Mouse (Mus musculus) left cerebral cortex, adult 2 months (tissue): ENCODE measurements around the gene Ppt2. TPM values are rescaled to one million over a fixed set of nuclear protein-coding genes. Genes with fewer than 3 reads are reported as not detected.

Experiments used
- DNase-seq, 2 experiments: peaks; one replicate each; pipeline ENCODE4 v3.0.0; 2021 to 2022; ENCODE audit warnings: low spot score in 2 of 2, mixed read lengths in 1 of 2; ENCODE audit errors: extremely low spot score in 1 of 2
- H3K27ac ChIP-seq: fragments of 200-600 bp; 2 replicates; pipeline ENCODE4 v1.8.1; 2022
- H3K4me3 ChIP-seq: fragments of 200-600 bp; 2 replicates; pipeline ENCODE4 v1.8.1; 2022
- CTCF ChIP-seq: fragments of 200-600 bp; IDR thresholded peaks from 2 replicates; pipeline ENCODE4 v1.8.1; 2022; ENCODE audit warnings: antibody characterized with exemption, mild to moderate bottlenecking, moderate library complexity
- intact Hi-C: fragments of 180-260 bp; cut with DNase I; formaldehyde crosslinking; loops from one replicate; pipeline ENCODE4 v1.15.1; 2025
- total RNA-seq, 2 experiments: library from RNA; stranded (reverse); gene quantifications; 2 replicates each; pipeline ENCODE4 v1.2.3; 2021

The Ppt2 gene
- total RNA-seq, 2 experiments from 2014 or later, result 47.3 to 48.6 TPM

GRCm38 (mm10) chr17:34618999-34619398, 9.3 kb downstream of the Ppt2 start:
- intact Hi-C loops, result loop anchor here (2.0 kb wide), 1 partner anchor 178 kb away; no protein-coding TSS in a partner anchor
- peak; percentile 62 to 63 for DNase-seq
- H3K27ac ChIP-seq, result peak overlapping the region; percentile 44; the same call in 1 of the 2 replicates
- no peak overlapping the region for H3K4me3 ChIP-seq
- peak; percentile 80 for TF ChIP-seq CTCF

- TF ChIP-seq CTCF, result no peak
- intact Hi-C loops, result no loop called here
- H3K4me3 ChIP-seq, result no peak within 1 kb of the TSS
- H3K27ac ChIP-seq, result peak within 1 kb of the TSS; percentile 51; the same call in 1 of the 2 replicates
- no peak for DNase-seq
Measured at GRCm38 (mm10) chr17:34615871-34616270, 12.4 kb downstream of the Ppt2 start, which contains the start of gene Egfl8. TSS of gene Egfl8 (minus strand) at chr17:34615971.

DNA sequence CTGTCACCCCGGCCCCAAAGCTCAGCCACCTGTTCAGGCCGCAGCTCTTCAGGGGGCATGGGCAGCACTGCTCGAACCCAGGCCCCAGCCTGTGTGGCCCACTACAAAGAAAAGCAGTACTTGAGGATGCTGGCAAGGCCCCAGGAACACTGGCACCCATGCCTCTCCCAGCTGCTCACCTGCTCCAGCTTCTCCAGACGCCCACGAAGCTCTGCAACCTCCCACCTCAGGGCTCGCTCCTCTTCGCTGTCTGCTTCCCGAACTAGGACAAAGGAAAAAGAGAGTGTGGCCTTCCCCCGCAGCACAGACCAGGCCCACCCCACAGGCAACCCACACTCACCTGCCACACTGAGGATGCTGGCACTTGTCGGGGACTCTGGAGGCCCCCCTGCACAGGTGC, 14.5 kb downstream of the Ppt2 start:
- no peak for DNase-seq
- intact Hi-C loops, result no loop called here
- TF ChIP-seq CTCF, result no peak
- Histone ChIP-seq H3K4me3 (no peak overlapping the region), H3K27ac (peak overlapping the region; percentile 55; the same call in 1 of the 2 replicates)

GRCm38 (mm10) chr17:34613054-34613645, 15.2 kb downstream of the Ppt2 start:
- intact Hi-C loops, result no loop called here
- Histone ChIP-seq H3K4me3 (no peak overlapping the region), H3K27ac (peak overlapping the region; percentile 55; the same call in 1 of the 2 replicates)
- no peak for TF ChIP-seq CTCF
- no peak for DNase-seq

DNA sequence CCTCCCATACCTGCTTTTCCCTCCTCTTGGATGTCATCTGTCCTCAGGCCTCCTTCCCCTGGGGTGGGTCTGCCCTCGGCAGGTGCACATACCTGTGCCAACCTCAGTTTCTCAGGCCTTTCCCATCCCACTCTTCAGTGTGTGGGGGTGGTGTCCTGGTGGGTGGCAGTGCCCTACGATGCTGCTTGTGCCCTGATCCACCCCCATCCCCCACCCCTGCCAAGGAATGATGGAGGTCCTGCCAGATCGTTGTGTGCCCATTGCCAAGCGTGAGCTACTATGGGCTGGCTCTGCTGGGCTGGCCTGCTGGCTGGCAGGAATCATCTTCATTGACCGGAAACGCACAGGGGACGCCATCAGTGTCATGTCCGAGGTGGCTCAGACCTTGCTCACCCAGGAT, 17.3 kb downstream of the Ppt2 start:
- intact Hi-C loops, result no loop called here
- TF ChIP-seq CTCF, result no peak
- H3K27ac ChIP-seq, result no peak overlapping the region

GRCm38 (mm10) chr17:34607997-34608396, 20.3 kb downstream of the Ppt2 start:
- intact Hi-C loops, result no loop called here
- Histone ChIP-seq H3K27ac (no peak overlapping the region), H3K4me3 (no peak overlapping the region)
- DNase-seq, result no peak
- no peak for TF ChIP-seq CTCF

More for the DNA sequence above, 17.3 kb downstream of the Ppt2 start:
- no peak for DNase-seq
- H3K4me3 ChIP-seq, result no peak overlapping the region

DNA sequence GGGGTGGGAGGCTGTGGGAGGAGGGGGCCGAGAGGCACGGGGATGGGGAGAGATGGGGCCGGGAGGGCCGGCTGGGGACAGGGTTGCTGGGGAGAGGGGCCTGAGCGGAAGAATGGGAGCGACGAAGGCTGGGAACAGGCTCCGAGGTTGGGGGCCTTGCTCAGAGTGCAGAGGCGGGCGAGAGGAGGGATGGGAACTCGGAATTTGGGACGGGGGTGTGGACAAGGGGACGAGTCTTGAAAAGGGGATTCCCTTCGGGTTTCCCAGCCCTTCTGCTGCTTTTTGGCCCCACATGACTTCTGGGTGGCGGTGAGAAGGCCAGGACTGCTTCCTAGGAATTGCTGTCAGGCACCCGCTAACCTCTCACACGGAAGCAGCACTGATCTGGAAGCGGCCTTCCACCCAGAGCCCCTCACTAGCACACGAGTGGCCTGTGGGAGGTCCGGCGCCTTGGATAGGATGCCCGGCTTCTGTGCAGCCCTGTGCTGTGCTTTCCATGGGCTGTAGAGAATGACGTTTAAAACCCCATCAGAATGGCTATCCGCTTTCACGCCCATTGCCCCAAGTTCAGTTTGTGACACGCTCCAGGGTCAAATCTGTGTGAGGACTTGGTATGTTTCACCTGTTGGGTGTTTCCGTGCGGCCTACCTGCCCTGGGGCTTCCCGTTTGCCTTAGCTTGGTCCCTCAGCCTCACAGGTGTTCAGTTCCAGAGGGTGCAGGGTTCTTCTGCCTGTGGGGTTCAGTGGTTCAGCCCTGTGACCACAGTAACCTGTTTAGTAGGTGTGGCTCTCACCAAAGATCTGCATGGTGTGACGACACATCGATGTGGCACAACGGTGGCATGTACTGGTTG, 21.9 kb downstream of the Ppt2 start:
- intact Hi-C loops, result no loop called here
- peak in 1 of 2 experiments; percentile 21 for DNase-seq
- peak overlapping the region; percentile 82 for H3K27ac ChIP-seq
- no peak for TF ChIP-seq CTCF
- H3K4me3 ChIP-seq, result peak overlapping the region; percentile 77

DNA sequence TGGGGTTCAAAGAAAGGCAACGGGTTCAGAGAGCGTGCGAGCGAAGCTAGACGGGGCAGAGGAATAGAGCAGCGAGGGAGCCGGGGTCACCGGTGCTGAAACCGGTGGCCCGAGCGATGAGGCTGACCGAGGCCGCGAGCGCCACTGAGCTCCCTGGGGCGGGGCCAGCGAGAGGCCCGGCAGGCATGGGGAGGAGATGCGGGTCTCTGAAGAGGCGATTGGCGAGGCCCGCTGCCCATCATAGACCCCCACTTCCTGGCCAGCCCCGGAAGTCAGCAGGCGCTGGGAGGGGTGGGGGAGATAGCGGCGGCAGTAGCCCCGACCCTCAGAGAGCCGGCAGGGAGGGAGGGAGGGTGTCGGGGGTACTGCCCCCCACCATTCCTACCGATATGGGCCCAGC, 22.7 kb downstream of the Ppt2 start:
- intact Hi-C loops, result no loop called here
- H3K27ac ChIP-seq, result peak overlapping the region; percentile 82
- peak; percentile 98 for DNase-seq
- peak overlapping the region; percentile 77 for H3K4me3 ChIP-seq
- TF ChIP-seq CTCF, result no peak

DNA sequence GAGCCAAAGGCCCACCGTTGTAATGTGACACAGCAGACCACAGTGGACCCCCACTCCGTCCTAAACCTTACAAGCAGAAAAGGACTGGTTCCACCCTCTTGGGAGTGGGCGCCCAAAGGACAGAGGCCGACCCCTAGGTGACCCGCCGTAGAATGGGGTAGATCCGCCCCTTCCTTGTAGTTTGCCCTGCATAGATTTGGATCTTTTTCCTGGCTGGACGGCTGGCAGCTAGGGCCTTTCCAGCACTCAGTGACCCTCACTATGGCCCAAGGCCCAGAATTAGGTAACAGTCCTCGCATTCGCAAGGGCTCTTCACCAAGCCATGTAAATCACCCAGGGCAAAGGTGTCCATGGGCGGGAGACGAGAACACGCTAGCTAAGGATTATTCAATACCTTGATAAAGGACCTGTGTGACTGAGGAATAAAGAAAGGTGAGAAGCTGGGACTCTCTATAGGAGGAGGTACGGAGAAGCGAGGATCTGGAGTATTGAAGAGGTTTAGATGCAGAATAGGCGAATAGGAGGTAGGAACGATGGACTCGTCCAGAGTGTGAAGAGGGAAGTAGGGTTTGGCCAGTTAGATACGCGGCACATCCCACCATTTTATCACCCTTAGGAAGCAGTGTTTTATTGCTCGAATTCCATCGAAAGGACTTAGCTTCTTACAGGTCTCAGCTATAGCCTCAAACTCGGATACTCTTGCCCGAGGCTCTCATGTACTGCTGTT, 23.6 kb downstream of the Ppt2 start:
- Histone ChIP-seq H3K27ac (peak overlapping the region; percentile 99), H3K4me3 (peak overlapping the region; percentile 60)
- intact Hi-C loops, result no loop called here
- no peak for TF ChIP-seq CTCF
- peak in 1 of 2 experiments; percentile 31 for DNase-seq

GRCm38 (mm10) chr17:34604061-34604508, 24.2 kb downstream of the Ppt2 start, which contains the start of gene Agpat1:
TSS of gene Agpat1 (plus strand) at chr17:34604262.
- no peak for TF ChIP-seq CTCF
- peak; percentile 94 to 97 for DNase-seq
- intact Hi-C loops, result no loop called here
- Histone ChIP-seq H3K4me3 (peak within 1 kb of the TSS; percentile 68), H3K27ac (peak within 1 kb of the TSS; percentile 99)

GRCm38 (mm10) chr17:34603375-34604060, 24.8 kb downstream of the Ppt2 start, which contains the start of gene Rnf5:
TSS of gene Rnf5 (minus strand) at chr17:34603690.
- intact Hi-C loops, result no loop called here
- peak within 1 kb of the TSS; percentile 99 for H3K27ac ChIP-seq
- peak within 1 kb of the TSS; percentile 68 for H3K4me3 ChIP-seq
- TF ChIP-seq CTCF, result no peak
- DNase-seq, result peak; percentile 98 to 99
